Mouse (Mus musculus): ENCODE data around the gene Tbc1d2b. TPM values are rescaled to one million over a fixed set of nuclear protein-coding genes. Genes with fewer than 3 reads are reported as not detected.

The Tbc1d2b gene
- polyA plus RNA-seq, 1 experiment from 2014 or later = 7.9 TPM

- peaks cover 97% of the 10 kb centered on the region for H3K36me3 ChIP-seq
- DNase-seq (ENCODE audit: low spot score) = no peak
- 94% methylated on average over 4 of the region's 4 CpGs for WGBS
- H3K27ac ChIP-seq (replicated peaks) = no peak overlapping the region
- H3K27me3 ChIP-seq (ENCODE audit: low read depth, poor library complexity, severe bottlenecking) = no peaks in the 10 kb centered on the region
- H3K9me3 ChIP-seq (replicated peaks) = no peaks in the 10 kb centered on the region
- H3K4me1 ChIP-seq = no peaks in the 10 kb centered on the region
- H3K4me3 ChIP-seq = no peak overlapping the region
Observed at GRCm38 (mm10) chr9:90188893-90189292, 81.7 kb downstream of the Tbc1d2b start.

GRCm38 (mm10) chr9:90185356-90185910 is 85.2 kb downstream of the Tbc1d2b start:
- Histone ChIP-seq H3K9me3 (replicated peaks) (no peaks in the 10 kb centered on the region), H3K36me3 (peaks cover 86% of the 10 kb centered on the region), H3K4me1 (no peaks in the 10 kb centered on the region), H3K27ac (replicated peaks) (no peak overlapping the region), H3K27me3 (ENCODE audit: low read depth, poor library complexity, severe bottlenecking) (no peaks in the 10 kb centered on the region), H3K4me3 (no peak overlapping the region)
- 85% methylated on average over 8 of the region's 8 CpGs for WGBS
- no peak for DNase-seq (ENCODE audit: low spot score)

- WGBS = 79% methylated on average over 8 of the region's 8 CpGs
- H3K4me3 ChIP-seq = no peak overlapping the region
- H3K36me3 ChIP-seq = peaks cover 85% of the 10 kb centered on the region
- H3K27ac ChIP-seq (replicated peaks) = no peak overlapping the region
- no peaks in the 10 kb centered on the region for H3K9me3 ChIP-seq (replicated peaks)
- no peak for DNase-seq (ENCODE audit: low spot score)
- H3K27me3 ChIP-seq (ENCODE audit: low read depth, poor library complexity, severe bottlenecking) = no peaks in the 10 kb centered on the region
- H3K4me1 ChIP-seq = no peaks in the 10 kb centered on the region
Observed at GRCm38 (mm10) chr9:90184116-90184515, 86.5 kb downstream of the Tbc1d2b start.

GRCm38 (mm10) chr9:90183550-90183949 is 87.1 kb downstream of the Tbc1d2b start:
- WGBS = 80% methylated on average over 3 of the region's 3 CpGs
- Histone ChIP-seq H3K36me3 (peaks cover 83% of the 10 kb centered on the region), H3K27ac (replicated peaks) (no peak overlapping the region), H3K9me3 (replicated peaks) (no peaks in the 10 kb centered on the region), H3K27me3 (ENCODE audit: low read depth, poor library complexity, severe bottlenecking) (no peaks in the 10 kb centered on the region), H3K4me3 (no peak overlapping the region), H3K4me1 (no peaks in the 10 kb centered on the region)
- DNase-seq (ENCODE audit: low spot score) = no peak

GRCm38 (mm10) chr9:90182636-90183421 is 87.8 kb downstream of the Tbc1d2b start:
- Histone ChIP-seq H3K36me3 (peaks cover 82% of the 10 kb centered on the region), H3K4me3 (no peak overlapping the region), H3K4me1 (no peaks in the 10 kb centered on the region), H3K27ac (replicated peaks) (no peak overlapping the region), H3K9me3 (replicated peaks) (no peaks in the 10 kb centered on the region), H3K27me3 (ENCODE audit: low read depth, poor library complexity, severe bottlenecking) (no peaks in the 10 kb centered on the region)
- DNase-seq (ENCODE audit: low spot score) = no peak
- WGBS = 90% methylated on average over 18 of the region's 18 CpGs

- Histone ChIP-seq H3K27ac (replicated peaks) (no peak overlapping the region), H3K4me1 (no peaks in the 10 kb centered on the region), H3K36me3 (peaks cover 82% of the 10 kb centered on the region), H3K27me3 (ENCODE audit: low read depth, poor library complexity, severe bottlenecking) (no peaks in the 10 kb centered on the region), H3K4me3 (no peak overlapping the region), H3K9me3 (replicated peaks) (no peaks in the 10 kb centered on the region)
- DNase-seq (ENCODE audit: low spot score) = no peak
- WGBS = 85% methylated on average over 6 of the region's 6 CpGs
Observed at GRCm38 (mm10) chr9:90181656-90182388, 88.8 kb downstream of the Tbc1d2b start.

GRCm38 (mm10) chr9:90179409-90179808 is 91.2 kb downstream of the Tbc1d2b start:
- Histone ChIP-seq H3K27ac (replicated peaks) (no peak overlapping the region), H3K9me3 (replicated peaks) (no peaks in the 10 kb centered on the region)
- WGBS = 94% methylated on average over 5 of the region's 5 CpGs

GRCm38 (mm10) chr9:90173330-90173729 is 97.3 kb downstream of the Tbc1d2b start:
- Histone ChIP-seq H3K27me3 (ENCODE audit: low read depth, poor library complexity, severe bottlenecking) (no peaks in the 10 kb centered on the region), H3K36me3 (peaks cover 72% of the 10 kb centered on the region), H3K4me3 (no peak overlapping the region), H3K27ac (replicated peaks) (no peak overlapping the region), H3K4me1 (no peaks in the 10 kb centered on the region), H3K9me3 (replicated peaks) (no peaks in the 10 kb centered on the region)
- WGBS = 81% methylated on average over 3 of the region's 3 CpGs
- no peak for DNase-seq (ENCODE audit: low spot score)

More at GRCm38 (mm10) chr9:90179409-90179808, 91.2 kb downstream of the Tbc1d2b start:
- H3K4me3 ChIP-seq = no peak overlapping the region
- DNase-seq (ENCODE audit: low spot score) = no peak
- no peaks in the 10 kb centered on the region for H3K27me3 ChIP-seq (ENCODE audit: low read depth, poor library complexity, severe bottlenecking)
- peaks cover 84% of the 10 kb centered on the region for H3K36me3 ChIP-seq
- no peaks in the 10 kb centered on the region for H3K4me1 ChIP-seq

- Histone ChIP-seq H3K9me3 (replicated peaks) (no peaks in the 10 kb centered on the region), H3K4me1 (no peaks in the 10 kb centered on the region), H3K27ac (replicated peaks) (no peak overlapping the region), H3K4me3 (no peak overlapping the region), H3K36me3 (peaks cover 66% of the 10 kb centered on the region), H3K27me3 (ENCODE audit: low read depth, poor library complexity, severe bottlenecking) (no peaks in the 10 kb centered on the region)
- WGBS = 81% methylated on average over 8 of the region's 8 CpGs
- no peak for DNase-seq (ENCODE audit: low spot score)
Observed at GRCm38 (mm10) chr9:90172528-90173321, 97.9 kb downstream of the Tbc1d2b start.

GRCm38 (mm10) chr9:90171421-90171820 is 99.2 kb downstream of the Tbc1d2b start:
- H3K36me3 ChIP-seq = peaks cover 53% of the 10 kb centered on the region
- no peaks in the 10 kb centered on the region for H3K9me3 ChIP-seq (replicated peaks)
- H3K27me3 ChIP-seq (ENCODE audit: low read depth, poor library complexity, severe bottlenecking) = no peaks in the 10 kb centered on the region
- H3K4me1 ChIP-seq = no peaks in the 10 kb centered on the region
- H3K27ac ChIP-seq (replicated peaks) = no peak overlapping the region
- no peak overlapping the region for H3K4me3 ChIP-seq
- DNase-seq (ENCODE audit: low spot score) = no peak
- 97% methylated on average over 19 of the region's 19 CpGs for WGBS

GRCm38 (mm10) chr9:90169965-90170364 is 100.6 kb downstream of the Tbc1d2b start:
- no peak overlapping the region for H3K4me3 ChIP-seq
- H3K4me1 ChIP-seq = peaks cover 4% of the 10 kb centered on the region
- H3K27me3 ChIP-seq (ENCODE audit: low read depth, poor library complexity, severe bottlenecking) = no peaks in the 10 kb centered on the region; the same call in 1 of the 2 replicates
- WGBS = 88% methylated on average over 4 of the region's 4 CpGs
- no peaks in the 10 kb centered on the region for H3K9me3 ChIP-seq (replicated peaks)
- no peak overlapping the region for H3K27ac ChIP-seq (replicated peaks)
- DNase-seq (ENCODE audit: low spot score) = no peak
- peaks cover 39% of the 10 kb centered on the region for H3K36me3 ChIP-seq

GRCm38 (mm10) chr9:90166615-90167014 is 104.0 kb downstream of the Tbc1d2b start:
- no peak overlapping the region for H3K4me3 ChIP-seq
- H3K27ac ChIP-seq (replicated peaks) = no peak overlapping the region
- H3K36me3 ChIP-seq = peaks cover 5% of the 10 kb centered on the region
- no peaks in the 10 kb centered on the region for H3K9me3 ChIP-seq (replicated peaks)
- H3K4me1 ChIP-seq = peaks cover 28% of the 10 kb centered on the region
- H3K27me3 ChIP-seq (ENCODE audit: low read depth, poor library complexity, severe bottlenecking) = peaks cover 7% of the 10 kb centered on the region
- no peak for DNase-seq (ENCODE audit: low spot score)
- 84% methylated on average over 5 of the region's 5 CpGs for whole genome bisulfite sequencing

Data from midbrain, embryonic 10.5 days (tissue).